Mouse (Mus musculus) neural tube, embryonic 14.5 days (tissue): Measurements from ENCODE around the gene Plxdc1. TPM values are rescaled to one million over a fixed set of nuclear protein-coding genes. Genes with fewer than 3 reads are reported as not detected.

ENCODE experiments used
- ATAC-seq: fragments of 200-750 bp; cut with Nextera tagmentation; 2 replicates; pipeline ENCODE4 v1.8.0; 2017; ENCODE audit warnings: low read depth, mild to moderate bottlenecking, moderate TSS enrichment, moderate library complexity
- H3K27ac ChIP-seq: fragments of 300-500 bp; sonication (generic); 2 replicates; pipeline ENCODE4 v1.5.1; 2014; ENCODE audit warnings: low read depth, mild to moderate bottlenecking, control low read depth, low read length, moderate library complexity, mixed read lengths
- H3K27me3 ChIP-seq: fragments of 300-500 bp; sonication (generic); 2 replicates; pipeline ENCODE4 v1.6.1; 2014; ENCODE audit warnings: low read length; ENCODE audit not compliant: control insufficient read depth, insufficient read depth
- H3K36me3 ChIP-seq: fragments of 300-500 bp; sonication (generic); 2 replicates; pipeline ENCODE4 v1.6.1; 2014; ENCODE audit warnings: low read length, mixed read lengths; ENCODE audit not compliant: control insufficient read depth, insufficient read depth
- H3K4me1 ChIP-seq: fragments of 300-500 bp; sonication (generic); 2 replicates; pipeline ENCODE4 v1.6.1; 2014; ENCODE audit warnings: low read length; ENCODE audit not compliant: control insufficient read depth, insufficient read depth
- H3K4me2 ChIP-seq: fragments of 300-500 bp; sonication (generic); 2 replicates; pipeline ENCODE4 v1.6.1; 2014; ENCODE audit warnings: mild to moderate bottlenecking, low read depth, low read length, control low read depth
- H3K4me3 ChIP-seq: fragments of 300-500 bp; sonication (generic); 2 replicates; pipeline ENCODE4 v1.5.1; 2014; ENCODE audit warnings: low read depth, low read length, control low read depth, mixed read lengths
- H3K9ac ChIP-seq: fragments of 300-500 bp; sonication (generic); replicated peaks from 2 replicates; pipeline ENCODE4 v1.6.1; 2014; ENCODE audit warnings: low read depth, mild to moderate bottlenecking, control low read depth, low read length, mixed read lengths
- H3K9me3 ChIP-seq: fragments of 300-500 bp; sonication (generic); 2 replicates; pipeline ENCODE4 v1.6.1; 2016; ENCODE audit warnings: low read length; ENCODE audit not compliant: control insufficient read depth
- WGBS: fragments of 180-500 bp; shearing (Covaris S2); extraction: QIAGEN DNeasy Blood & Tissue Kit; methylation state at CpG from one replicate; pipeline ENCODE4 v1.1.7; 2014; 5-methylcytosine and 5-hydroxymethylcytosine counted together
- polyA plus RNA-seq: library from polyadenylated mRNA; unstranded; fragments of >200 nt; fragmentation: Nextera tagmentation; extraction: Ambion mirVana; gene quantifications from 2 replicates; pipeline ENCODE4 v1.2.1, GENCODE M21; 2014

Plxdc1 gene
- polyA plus RNA-seq, 1 experiment from 2014 or later = 0.70 TPM

GRCm38 (mm10) chr11:97977797-97978196, 8.4 kb downstream of the Plxdc1 start:
- H3K4me1 ChIP-seq = no peaks in the 10 kb centered on the region
- no peak for ATAC-seq
- 86% methylated on average over 5 of the region's 5 CpGs for WGBS
- H3K27me3 ChIP-seq = no peaks in the 10 kb centered on the region
- H3K4me2 ChIP-seq = no peak overlapping the region
- H3K9me3 ChIP-seq = no peaks in the 10 kb centered on the region
- H3K27ac ChIP-seq = no peak overlapping the region
- H3K4me3 ChIP-seq = no peak overlapping the region
- no peaks in the 10 kb centered on the region for H3K36me3 ChIP-seq
- H3K9ac ChIP-seq = no peak overlapping the region

- no peaks in the 10 kb centered on the region for H3K4me1 ChIP-seq
- WGBS = 83% methylated on average over 5 of the region's 5 CpGs
These were observed 11.5 kb downstream of the Plxdc1 start for GRCm38 (mm10) chr11:97974746-97975145.

GRCm38 (mm10) chr11:97974141-97974540, 12.1 kb downstream of the Plxdc1 start:
- H3K4me2 ChIP-seq = no peak overlapping the region
- H3K4me1 ChIP-seq = no peaks in the 10 kb centered on the region
- H3K9me3 ChIP-seq = no peaks in the 10 kb centered on the region
- H3K36me3 ChIP-seq = no peaks in the 10 kb centered on the region
- 90% methylated on average over 5 of the region's 5 CpGs for WGBS
- no peak overlapping the region for H3K4me3 ChIP-seq
- no peak overlapping the region for H3K9ac ChIP-seq
- no peaks in the 10 kb centered on the region for H3K27me3 ChIP-seq
- H3K27ac ChIP-seq = no peak overlapping the region
- no peak for ATAC-seq

More at GRCm38 (mm10) chr11:97974746-97975145, 11.5 kb downstream of the Plxdc1 start:
- no peak for ATAC-seq
- H3K4me3 ChIP-seq = no peak overlapping the region
- no peaks in the 10 kb centered on the region for H3K9me3 ChIP-seq
- no peak overlapping the region for H3K9ac ChIP-seq
- H3K27me3 ChIP-seq = no peaks in the 10 kb centered on the region
- no peak overlapping the region for H3K4me2 ChIP-seq
- H3K27ac ChIP-seq = no peak overlapping the region
- no peaks in the 10 kb centered on the region for H3K36me3 ChIP-seq

- Histone ChIP-seq H3K27me3 (no peaks in the 10 kb centered on the region), H3K4me2 (no peak overlapping the region), H3K27ac (no peak overlapping the region), H3K9ac (no peak overlapping the region), H3K36me3 (no peaks in the 10 kb centered on the region), H3K4me1 (no peaks in the 10 kb centered on the region), H3K4me3 (no peak overlapping the region), H3K9me3 (no peaks in the 10 kb centered on the region)
- ATAC-seq = no peak
- 67% methylated on average over 2 of the region's 2 CpGs for WGBS
These were observed 13.8 kb downstream of the Plxdc1 start for GRCm38 (mm10) chr11:97972434-97972833.

GRCm38 (mm10) chr11:97971232-97971631, 15.0 kb downstream of the Plxdc1 start:
- WGBS = 45% methylated on average over 7 of the region's 7 CpGs
- Histone ChIP-seq H3K4me3 (no peak overlapping the region), H3K36me3 (no peaks in the 10 kb centered on the region), H3K27ac (no peak overlapping the region), H3K27me3 (no peaks in the 10 kb centered on the region), H3K9ac (no peak overlapping the region), H3K4me2 (no peak overlapping the region), H3K4me1 (no peaks in the 10 kb centered on the region), H3K9me3 (no peaks in the 10 kb centered on the region)
- ATAC-seq = no peak

GRCm38 (mm10) chr11:97970771-97971170, 15.5 kb downstream of the Plxdc1 start:
- no peak overlapping the region for H3K4me2 ChIP-seq
- no peak for ATAC-seq
- no peaks in the 10 kb centered on the region for H3K4me1 ChIP-seq
- no peak overlapping the region for H3K27ac ChIP-seq
- H3K4me3 ChIP-seq = no peak overlapping the region
- no peaks in the 10 kb centered on the region for H3K9me3 ChIP-seq
- H3K9ac ChIP-seq = no peak overlapping the region
- WGBS = 86% methylated on average over 7 of the region's 7 CpGs
- H3K27me3 ChIP-seq = no peaks in the 10 kb centered on the region
- no peaks in the 10 kb centered on the region for H3K36me3 ChIP-seq

- Histone ChIP-seq H3K4me2 (no peak overlapping the region), H3K27ac (no peak overlapping the region), H3K4me3 (no peak overlapping the region), H3K9me3 (no peaks in the 10 kb centered on the region), H3K9ac (no peak overlapping the region), H3K36me3 (no peaks in the 10 kb centered on the region), H3K27me3 (no peaks in the 10 kb centered on the region), H3K4me1 (no peaks in the 10 kb centered on the region)
- ATAC-seq = no peak
- WGBS = 91% methylated on average over 5 of the region's 5 CpGs
These were observed 17.9 kb downstream of the Plxdc1 start for GRCm38 (mm10) chr11:97968385-97968784.

GRCm38 (mm10) chr11:97967114-97967513, 19.1 kb downstream of the Plxdc1 start:
- Histone ChIP-seq H3K4me2 (no peak overlapping the region), H3K4me1 (no peaks in the 10 kb centered on the region), H3K9me3 (no peaks in the 10 kb centered on the region), H3K27ac (no peak overlapping the region), H3K36me3 (no peaks in the 10 kb centered on the region), H3K9ac (no peak overlapping the region), H3K4me3 (no peak overlapping the region), H3K27me3 (no peaks in the 10 kb centered on the region)
- WGBS = 47% methylated on average over 2 of the region's 2 CpGs
- no peak for ATAC-seq

- ATAC-seq = no peak
- Histone ChIP-seq H3K9me3 (no peaks in the 10 kb centered on the region), H3K27me3 (no peaks in the 10 kb centered on the region), H3K36me3 (no peaks in the 10 kb centered on the region), H3K4me1 (no peaks in the 10 kb centered on the region; the same call in 1 of the 2 replicates), H3K4me2 (no peak overlapping the region), H3K27ac (no peak overlapping the region), H3K4me3 (no peak overlapping the region), H3K9ac (no peak overlapping the region)
- WGBS = 81% methylated on average over 1 of the region's 1 CpGs
These were observed 25.3 kb downstream of the Plxdc1 start for GRCm38 (mm10) chr11:97960907-97961306.

- Histone ChIP-seq H3K9me3 (no peaks in the 10 kb centered on the region), H3K4me2 (no peak overlapping the region), H3K9ac (no peak overlapping the region; the same call in 1 of the 2 replicates), H3K4me1 (no peaks in the 10 kb centered on the region; the same call in 1 of the 2 replicates), H3K36me3 (no peaks in the 10 kb centered on the region), H3K27ac (no peak overlapping the region), H3K4me3 (no peak overlapping the region), H3K27me3 (no peaks in the 10 kb centered on the region)
- WGBS = 54% methylated on average over 5 of the region's 5 CpGs
- ATAC-seq = no peak
These were observed 27.0 kb downstream of the Plxdc1 start for GRCm38 (mm10) chr11:97959300-97959680.
